Mouse (Mus musculus) layer of hippocampus, postnatal 25 days (tissue): Measurements from ENCODE around the gene Ganc. TPM values are rescaled to one million over a fixed set of nuclear protein-coding genes. Genes with fewer than 3 reads are reported as not detected.

Source experiments
- DNase-seq, 2 experiments: peaks; one replicate each; pipeline ENCODE4 v3.0.0; 2022; ENCODE audit warnings: mixed read lengths in 2 of 2, low spot score in 1 of 2; ENCODE audit errors: extremely low spot score in 1 of 2
- total RNA-seq, 2 experiments: library from RNA; stranded (reverse); gene quantifications; 2 replicates each; pipeline ENCODE4 v1.2.3; 2021

Ganc gene
- 10 to 100 TPM; 13.0 to 14.6 TPM for total RNA-seq

DNA sequence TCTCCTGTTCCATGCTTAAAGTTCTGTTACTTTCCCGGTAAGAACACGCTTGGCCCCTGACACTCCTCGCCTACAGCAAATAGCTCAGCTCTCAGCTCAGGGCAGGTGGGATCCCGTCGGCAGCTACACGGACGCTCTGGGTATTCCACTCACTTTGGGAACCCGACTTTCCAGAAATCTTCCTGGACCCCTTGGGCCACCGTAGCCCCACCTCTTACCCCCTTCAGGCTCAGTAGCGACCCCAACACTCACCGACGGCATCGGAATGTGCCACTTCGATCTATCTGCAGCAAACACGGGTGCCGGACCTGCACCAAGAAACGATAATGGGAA lies at the start of gene Ganc:
Gene Ganc (plus strand): TSS at position 244 of the 333 bp plus-strand sequence.
- no peak for DNase-seq

DNA sequence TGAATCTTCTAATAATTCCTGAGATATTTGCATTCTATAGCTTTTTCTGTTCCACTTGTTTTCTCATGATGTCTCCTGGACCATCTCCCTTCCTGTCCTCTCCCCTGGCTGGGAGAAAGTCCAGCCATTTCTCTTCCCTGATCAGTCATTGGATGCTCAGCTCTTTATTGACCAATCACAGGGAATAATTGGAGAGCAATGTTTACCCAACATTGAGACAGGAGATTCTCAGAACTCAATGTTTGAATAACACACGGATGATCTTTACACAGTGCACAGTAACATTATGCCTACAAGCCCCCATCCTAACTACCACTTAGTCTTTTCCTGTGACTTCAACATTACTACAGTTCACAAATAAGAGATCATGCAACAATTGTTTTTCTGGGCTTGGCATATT lies 43.3 kb upstream of the Ganc start:
- DNase-seq: no peak

DNA sequence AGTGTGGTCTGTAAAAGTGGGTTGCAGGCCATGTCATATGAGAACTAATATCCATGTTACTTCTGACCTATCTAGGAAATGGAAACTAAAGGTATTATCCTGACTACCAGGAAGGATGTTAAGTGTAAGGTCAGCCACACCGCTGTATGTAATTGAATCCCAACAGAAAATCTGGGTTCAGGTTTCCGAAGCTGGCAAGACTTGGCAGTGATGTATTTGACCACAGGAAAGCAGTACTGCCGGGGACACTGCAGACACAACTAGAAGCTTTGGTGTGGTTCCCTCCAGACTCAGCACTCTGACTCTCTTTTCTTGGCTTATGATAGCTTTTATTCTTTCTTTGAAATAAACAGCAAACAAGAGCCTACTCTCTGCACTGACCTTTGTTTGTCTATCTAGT lies 37.2 kb upstream of the Ganc start:
- DNase-seq: no peak

DNA sequence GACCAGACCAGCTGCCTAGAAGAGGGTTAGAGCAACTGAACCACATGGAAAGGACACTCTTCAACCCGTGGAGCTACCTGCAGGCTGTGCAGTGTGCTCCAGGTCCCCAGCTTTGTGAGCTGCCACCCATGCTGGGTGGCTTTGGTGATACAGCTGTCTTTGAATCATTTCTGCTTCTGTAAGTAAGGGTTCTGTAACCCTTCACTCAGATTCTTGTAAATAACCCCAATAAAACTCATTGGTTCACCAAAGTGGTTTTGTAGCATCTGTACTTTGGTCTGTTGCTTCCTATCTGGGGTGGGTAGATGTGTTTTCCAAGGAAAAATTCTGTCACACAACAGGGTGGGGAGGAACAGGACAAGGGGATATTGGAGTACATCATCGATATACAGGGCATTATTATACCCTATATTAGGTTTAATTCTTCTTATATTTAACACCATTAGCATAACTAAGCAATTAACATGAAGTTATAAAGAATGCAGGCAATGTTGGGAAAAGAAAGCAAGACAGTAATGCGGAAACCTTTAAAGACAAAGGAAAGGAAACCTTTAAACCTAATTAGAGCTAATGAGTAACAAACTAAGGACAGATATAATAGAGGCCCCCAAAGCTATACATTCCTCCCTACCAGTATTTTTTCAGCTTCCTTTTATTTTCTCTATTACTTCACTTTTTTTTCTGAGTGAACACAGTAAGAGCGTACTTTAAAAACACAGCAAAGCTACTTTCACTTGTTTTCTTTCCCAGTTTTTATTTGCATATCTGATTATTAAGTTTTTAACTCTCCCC lies 36.1 kb upstream of the Ganc start:
- no peak for DNase-seq

DNA sequence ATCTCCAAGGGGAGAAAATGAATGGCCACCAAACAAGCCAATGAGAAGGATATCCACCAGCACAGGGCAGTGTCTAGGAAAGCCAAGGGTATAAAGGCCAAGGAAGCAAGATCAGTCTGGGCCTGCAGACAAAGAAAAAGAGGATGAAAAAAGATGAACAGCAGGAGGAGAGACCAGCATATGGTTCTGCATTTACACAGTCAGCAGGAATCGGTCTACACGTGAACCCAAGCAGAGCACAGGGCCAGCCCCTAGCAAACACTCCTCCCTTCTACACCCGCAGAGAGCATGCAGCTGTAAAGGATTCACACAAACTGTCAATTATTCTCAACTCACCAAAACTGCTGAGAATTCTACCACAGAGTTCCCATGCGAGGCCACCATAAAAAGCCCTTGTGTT lies 29.8 kb upstream of the Ganc start:
- no peak for DNase-seq

DNA sequence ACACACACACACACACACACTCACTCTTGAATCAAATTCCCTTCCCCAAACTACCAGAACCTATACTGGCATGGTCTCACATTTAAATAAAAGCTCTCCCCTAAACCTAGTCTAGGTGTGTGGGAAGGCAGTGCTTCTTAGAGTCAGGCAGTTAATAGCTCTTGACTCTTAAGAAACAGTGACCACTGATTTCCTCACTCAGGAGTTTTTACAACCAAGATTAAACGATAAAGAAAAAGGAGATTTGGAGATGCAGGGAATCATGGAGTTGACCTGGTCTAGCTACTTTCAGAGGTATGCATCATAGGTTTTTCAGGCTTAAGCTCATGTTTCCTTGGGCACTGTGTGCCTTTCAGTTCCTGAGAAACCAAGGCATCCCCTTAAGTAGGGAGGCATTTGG lies 17.4 kb upstream of the Ganc start:
- DNase-seq: no peak

DNA sequence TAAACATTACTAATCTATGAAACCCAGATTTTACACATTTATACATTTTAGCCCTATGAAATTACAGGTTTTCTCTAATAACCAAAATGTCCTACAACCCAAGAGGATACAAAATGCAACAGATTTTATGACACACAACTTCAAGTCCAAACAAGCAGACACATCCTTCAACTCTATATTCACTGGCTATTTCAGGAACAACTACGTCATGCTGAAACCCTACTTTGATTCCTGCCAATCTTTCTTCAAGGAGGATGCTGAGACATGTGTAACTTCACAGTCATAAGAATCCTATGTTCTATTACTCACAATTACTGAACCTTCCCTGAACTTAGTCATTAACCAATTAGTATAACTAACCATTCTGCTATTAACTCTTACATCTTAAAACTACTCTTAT lies 16.4 kb upstream of the Ganc start:
- DNase-seq: no peak

DNA sequence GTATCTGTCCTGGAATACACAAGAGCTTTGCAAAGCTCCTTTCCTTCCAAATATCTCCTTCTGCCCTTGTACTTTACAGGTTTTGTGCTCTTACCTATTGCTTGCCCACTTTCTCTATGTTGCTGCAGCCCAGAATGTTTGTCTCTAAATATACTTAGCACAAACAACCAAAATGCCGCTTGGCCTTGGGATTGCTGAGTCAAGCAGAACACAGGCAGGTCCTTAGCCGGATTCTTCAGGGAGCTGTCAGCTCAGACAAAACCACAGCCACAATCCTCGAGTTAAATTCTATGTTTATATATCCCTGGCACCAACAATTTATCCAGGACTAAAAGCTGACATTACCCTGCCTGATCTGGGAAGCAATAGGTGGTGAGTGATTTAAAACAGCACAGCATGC lies 14.3 kb upstream of the Ganc start:
- no peak for DNase-seq

DNA sequence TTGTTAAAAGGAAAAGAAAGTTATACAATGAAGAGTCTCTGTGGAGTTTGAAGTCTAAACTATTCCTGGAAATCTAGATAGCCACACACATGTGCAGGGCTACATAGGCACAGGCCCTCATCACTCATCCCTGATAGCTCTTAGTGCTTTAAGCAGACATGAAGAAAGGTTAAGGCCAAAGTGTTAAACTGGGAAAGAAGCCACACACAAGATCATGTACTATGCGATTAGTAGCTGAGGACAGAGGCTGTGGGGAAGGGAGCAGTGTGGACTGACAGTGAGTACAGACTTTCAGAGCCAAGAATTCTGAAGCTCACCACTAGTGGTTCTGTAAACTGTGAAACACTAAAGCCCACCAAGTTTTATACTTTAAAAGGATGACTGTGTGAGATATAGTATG lies 12.8 kb upstream of the Ganc start:
- DNase-seq: no peak

DNA sequence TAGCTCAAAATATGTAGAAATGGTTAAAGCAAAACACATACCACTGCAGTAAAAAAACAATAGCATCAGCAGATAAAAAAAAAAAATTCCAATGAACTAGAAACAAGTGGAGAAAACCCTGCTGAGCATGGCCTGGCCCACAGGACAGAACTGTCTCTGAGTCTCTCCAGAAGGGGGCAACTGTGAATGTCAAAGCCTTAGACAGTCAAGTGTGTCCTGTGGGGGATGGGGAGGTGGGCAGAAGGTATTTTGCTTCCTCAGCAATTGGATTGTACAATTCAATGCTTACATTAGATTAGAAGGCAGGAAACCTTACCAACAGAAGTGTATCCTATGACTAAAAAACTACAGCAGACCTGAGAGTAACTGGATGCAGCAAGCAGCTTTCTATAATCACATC lies 11.3 kb upstream of the Ganc start:
- no peak for DNase-seq

DNA sequence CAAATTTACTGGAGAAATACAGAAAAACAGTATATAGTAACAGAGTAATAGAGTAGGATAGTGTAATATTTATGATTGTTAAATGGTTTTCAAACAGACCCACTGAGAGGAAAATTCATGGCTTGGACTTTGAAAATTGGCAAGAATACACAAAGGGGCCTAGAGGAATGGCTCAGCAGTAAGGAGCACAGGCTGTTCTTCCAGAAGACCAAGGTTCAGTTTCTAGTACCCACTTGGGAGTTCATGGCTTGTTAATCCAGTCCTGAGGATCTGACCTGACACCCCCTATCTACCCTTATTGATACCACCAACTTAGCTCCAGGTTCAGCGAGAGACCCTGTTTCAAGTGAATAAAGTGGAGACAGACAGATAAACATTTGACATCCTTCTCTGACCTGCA lies 5.7 kb upstream of the Ganc start:
- DNase-seq: no peak

DNA sequence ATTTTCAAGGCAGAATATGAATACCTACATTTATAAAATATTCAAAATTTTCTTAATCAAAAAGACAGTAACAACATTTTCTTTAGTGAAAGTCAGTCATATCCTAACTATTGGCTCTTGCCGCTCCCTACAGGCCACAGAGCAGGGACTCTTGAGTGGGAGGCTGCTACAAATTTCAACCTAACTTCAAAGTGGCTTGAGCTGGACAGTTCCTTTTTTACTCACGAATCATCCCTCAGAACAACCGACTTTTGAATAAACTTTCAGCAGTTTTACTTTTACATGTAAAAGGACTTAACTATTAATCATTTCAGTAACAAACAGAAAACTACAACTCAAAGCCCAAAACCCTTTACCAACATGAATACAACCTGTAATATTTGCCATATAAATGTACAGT lies 883 bp upstream of the Ganc start:
- DNase-seq: no peak

DNA sequence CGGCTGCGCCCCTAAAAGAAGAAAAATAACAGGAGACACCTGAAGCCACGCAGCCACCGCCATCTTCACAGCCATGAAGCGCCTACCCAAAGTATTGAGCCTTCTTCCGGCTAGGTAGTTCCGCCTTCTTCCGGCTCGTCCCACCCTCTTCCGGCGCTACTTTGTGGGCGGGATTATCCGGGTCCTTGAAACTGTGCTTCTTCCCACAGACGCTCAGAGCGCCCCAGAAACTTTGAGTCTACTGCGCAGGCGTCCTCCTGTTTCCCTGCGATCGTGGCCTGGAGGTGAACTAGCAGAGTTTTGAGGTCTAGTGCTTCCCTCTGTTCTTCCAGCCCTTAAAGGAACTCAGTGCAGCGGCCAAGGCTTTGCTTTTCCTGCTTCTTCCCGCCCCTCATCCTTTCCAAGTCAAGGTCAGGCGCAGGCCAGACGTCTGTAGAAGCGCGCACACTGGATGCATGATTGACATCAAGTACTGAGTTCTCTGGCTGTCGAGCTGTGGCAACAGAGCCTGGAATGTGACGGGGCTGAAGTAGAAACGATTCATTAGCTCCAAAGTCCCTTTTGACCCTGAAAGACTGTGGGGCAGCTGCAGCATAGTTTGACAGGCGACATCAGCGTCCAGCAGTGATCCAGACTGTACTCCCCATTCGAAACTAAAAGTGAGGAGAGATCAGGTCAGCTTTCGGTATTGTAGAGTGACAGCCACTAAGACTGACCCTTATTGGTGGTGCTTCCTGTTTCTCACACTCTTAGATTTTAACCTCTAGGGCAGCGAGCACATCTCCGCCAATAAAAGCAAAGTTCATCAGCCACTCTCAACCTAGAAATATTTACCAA lies 508 bp downstream of the Ganc start, which contains the start of gene Tmem87a:
Gene Tmem87a (minus strand): TSS at position 128 of the 837 bp plus-strand sequence.
- DNase-seq: peak; percentile 84 to 90

DNA sequence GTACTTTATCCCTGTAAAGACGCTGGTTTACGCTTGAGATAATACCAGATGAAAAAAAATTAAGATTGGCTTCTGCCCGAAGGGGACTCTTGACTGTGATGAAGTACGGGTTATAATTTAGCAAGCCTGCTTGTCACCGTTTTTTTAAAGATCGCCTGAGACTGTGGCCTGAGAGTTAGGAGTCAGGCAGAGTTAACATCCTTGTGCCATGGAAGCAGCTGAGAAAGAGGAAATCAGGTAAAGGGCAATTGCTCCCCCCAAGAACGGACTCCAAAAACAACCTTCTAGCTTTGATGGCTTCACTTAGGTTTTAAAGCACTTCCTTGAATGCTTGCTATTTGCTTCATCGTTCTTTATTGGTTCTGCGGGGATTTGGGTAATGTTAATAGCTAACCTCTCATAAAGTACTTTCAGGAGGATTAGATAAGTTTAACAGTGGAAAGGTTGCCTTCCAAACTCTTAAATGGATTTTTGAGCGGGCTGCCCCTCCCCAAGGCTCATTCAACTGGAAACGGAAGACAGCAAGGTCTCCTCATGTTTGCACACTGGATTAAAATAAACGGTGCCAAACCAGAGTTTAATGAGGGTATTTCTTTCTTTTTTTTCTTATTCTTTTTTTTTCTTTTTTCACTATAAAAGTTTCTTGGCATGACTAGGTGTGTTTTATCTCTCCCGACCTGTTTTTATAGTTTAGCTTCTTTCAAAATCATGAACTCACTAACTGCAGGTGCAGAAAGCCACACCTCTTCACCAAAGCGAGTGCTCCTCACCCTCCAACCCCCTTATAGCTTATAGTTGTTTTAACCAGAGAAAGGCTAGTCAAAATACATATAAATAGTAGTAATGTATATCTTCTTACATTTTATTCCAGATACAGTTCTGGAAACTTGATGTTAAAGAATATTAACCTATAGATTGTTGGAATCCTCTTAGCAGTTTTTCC lies 1.4 kb downstream of the Ganc start:
- DNase-seq: no peak

DNA sequence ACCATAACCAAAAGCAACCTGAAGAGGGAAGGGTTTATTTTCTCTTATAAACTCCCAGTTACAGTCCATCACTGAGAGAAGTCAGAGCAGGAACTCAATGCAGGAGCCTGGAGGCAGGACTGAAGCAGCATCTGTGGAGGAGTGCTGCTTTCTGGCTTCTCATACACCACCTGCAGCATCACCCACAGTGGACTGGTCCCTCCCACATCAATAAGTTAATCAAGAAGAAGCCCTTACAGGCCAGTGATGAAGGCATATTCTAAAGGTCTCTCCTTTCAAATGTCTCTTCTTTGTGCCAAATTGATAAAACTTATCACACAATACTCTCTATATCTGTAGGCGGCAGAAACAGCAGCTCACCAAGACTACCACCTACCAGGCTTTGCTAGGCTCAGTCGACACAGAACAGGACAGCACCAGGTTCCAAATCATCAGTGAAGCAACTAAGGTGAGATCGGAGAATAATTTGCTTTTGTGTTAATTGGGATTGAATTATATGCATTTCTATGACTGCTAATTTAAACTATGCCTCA lies 7.5 kb downstream of the Ganc start:
- DNase-seq: no peak

DNA sequence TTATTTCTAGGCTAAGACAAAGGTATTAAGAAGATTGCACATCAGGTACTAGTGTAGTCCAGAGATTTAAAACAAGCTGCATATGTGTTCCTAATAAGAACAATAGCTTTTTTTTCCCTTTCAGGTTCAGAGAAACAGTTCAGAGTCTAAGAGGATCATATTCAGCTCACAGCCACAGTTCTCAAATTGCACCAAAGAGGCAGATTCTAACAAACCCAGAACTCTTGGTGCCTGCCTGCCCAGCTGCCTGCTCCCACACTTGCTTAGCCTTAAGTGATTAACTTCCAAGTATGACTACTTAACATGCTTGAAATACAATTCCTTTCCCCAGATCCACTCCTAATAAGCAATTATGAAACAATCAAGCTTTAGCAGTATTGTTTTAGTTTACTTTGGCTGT lies 10.4 kb downstream of the Ganc start:
- DNase-seq: no peak

DNA sequence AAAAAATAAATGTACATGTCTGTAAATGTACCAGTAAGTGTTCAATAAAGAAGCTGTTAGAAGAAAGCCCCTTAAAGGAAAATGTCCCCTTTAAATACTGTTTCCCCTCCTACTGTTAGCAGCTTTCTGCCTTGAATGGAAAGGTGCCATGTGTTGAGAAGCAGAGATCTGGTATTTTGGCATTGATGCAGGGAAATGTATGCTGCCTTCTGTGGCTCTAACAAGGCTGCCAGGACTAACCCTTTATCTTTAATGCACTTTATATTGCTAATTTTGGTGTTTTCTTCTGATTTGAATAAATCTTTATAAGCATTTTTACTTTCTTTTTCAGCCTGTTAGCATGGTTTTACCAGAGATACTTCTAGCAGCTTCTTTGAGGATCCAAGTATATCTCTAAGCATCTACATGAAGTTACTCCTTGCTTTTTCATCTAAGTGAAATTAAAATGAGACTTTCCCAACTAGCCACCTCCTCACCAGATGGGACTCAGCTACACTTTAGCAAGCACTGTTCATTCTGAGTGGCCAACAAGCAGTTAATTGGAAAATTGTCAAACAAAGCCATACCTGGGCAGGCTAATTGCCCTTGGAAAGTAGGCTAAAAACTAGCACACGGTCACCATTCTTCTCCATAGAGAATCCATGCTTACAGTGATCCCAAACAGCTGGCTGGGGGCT lies 11.2 kb downstream of the Ganc start:
- no peak for DNase-seq

DNA sequence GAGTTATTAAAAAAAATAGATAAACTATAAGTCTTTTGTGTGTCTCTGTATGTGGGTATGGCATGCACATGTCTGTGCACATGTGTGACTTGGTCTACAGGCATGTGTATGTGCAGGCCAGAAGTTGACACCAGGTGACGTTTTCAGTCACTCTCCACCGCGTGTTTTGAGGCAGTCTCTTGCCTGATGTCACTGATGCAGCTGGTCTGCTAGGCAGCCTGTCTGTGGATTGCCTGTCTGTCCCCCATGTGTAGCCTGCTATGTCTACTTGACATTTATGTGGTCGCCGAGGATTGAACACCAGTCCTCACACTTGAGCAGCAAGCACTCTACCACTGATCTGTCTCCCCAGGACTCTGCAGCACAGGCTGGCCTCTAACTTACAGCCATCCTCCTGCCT lies 20.7 kb downstream of the Ganc start:
- no peak for DNase-seq

DNA sequence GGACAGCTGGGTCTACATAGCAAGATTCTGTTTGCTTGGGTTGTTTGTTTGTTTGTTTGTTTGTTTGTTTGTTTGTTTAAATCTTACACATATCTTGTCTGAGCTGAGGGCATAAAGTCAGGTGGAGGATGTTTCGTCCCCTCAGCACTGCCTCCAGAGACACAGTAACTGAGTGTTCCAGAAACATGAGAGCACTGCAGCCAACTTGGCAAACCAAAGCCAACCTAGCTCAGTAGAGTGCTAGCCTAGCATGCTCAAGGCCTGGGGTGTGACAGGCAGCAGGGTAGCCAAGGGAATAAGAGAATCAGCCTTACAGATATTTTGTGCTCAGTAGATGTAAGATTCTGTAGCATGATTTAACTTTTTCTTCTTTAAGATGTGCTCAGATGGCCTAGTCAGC lies 40.8 kb downstream of the Ganc start:
- no peak for DNase-seq

DNA sequence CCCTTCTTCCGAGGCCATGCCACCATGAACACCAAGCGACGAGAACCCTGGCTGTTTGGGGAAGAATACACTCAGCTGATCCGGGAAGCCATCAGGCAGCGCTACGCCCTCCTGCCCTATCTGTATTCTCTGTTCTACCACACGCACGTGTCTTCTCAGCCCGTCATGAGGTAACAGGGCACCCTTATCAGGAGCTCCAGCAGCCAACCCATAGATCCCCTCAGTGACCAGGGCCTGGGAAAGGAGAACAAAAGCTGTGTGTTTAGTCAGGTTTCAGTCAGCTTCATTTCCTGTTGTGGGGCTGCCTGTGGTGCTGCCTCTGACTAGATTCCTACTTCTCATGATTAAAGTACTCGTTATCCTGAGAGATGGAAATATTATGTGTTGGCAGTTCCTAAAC lies 42.7 kb downstream of the Ganc start:
- DNase-seq: no peak
